Mouse (Mus musculus): Measurements from ENCODE around the gene Npas4. TPM values are rescaled to one million over a fixed set of nuclear protein-coding genes. Genes with fewer than 3 reads are reported as not detected.

The Npas4 gene
- 0.07 and 0.20 TPM in 2 replicates for polyA plus RNA-seq (2016; fragmentation: Nextera tagmentation; extraction: Ambion mirVana)

GRCm38 (mm10) chr19:4990256-4990625 is at the start of gene Npas4:
Npas4 (minus strand) TSS chr19:4990316.
- Histone ChIP-seq H3K4me3 (peak within 1 kb of the TSS; percentile 46), H3K36me3 (no peaks in the 10 kb centered on the region), H3K27me3 (peaks cover 98% of the 10 kb centered on the region), H3K4me1 (peaks cover 16% of the 10 kb centered on the region; the same call in 1 of the 2 replicates), H3K4me2 (replicated peaks) (peak within 1 kb of the TSS; percentile 57), H3K9ac (replicated peaks) (peak within 1 kb of the TSS; percentile 51), H3K27ac (replicated peaks) (no peak within 1 kb of the TSS), H3K9me3 (no peaks in the 10 kb centered on the region)
- 0 out of 2 replicates have a peak, but pooled peaks have one; percentile 38 for ATAC-seq (ENCODE audit: low FRiP score, low read depth)
- 16% methylated on average over 4 of the region's 4 CpGs for WGBS

GRCm38 (mm10) chr19:5039301-5040114 is 49.4 kb upstream of the Npas4 start:
- Histone ChIP-seq H3K4me2 (replicated peaks) (peak overlapping the region; percentile 100), H3K36me3 (peaks cover 16% of the 10 kb centered on the region; the same call in 1 of the 2 replicates), H3K9ac (replicated peaks) (peak overlapping the region; percentile 88), H3K4me3 (peak overlapping the region; percentile 85), H3K27ac (replicated peaks) (peak overlapping the region; percentile 85), H3K9me3 (no peaks in the 10 kb centered on the region), H3K4me1 (peaks cover 38% of the 10 kb centered on the region), H3K27me3 (peaks cover 7% of the 10 kb centered on the region; the same call in 1 of the 2 replicates)
- 0 out of 2 replicates have a peak, but pooled peaks have one; percentile 32 for ATAC-seq (ENCODE audit: low FRiP score, low read depth)
- WGBS: 9% methylated on average over 41 of the region's 41 CpGs

GRCm38 (mm10) chr19:5038709-5039156 is 48.6 kb upstream of the Npas4 start, which contains the start of the genes B4gat1 and AC124502.3:
B4gat1 (plus strand) TSS chr19:5038826.
AC124502.3 (plus strand) TSS chr19:5038891.
- Histone ChIP-seq H3K9me3 (no peaks in the 10 kb centered on the region), H3K27ac (replicated peaks) (peak within 1 kb of the TSS; percentile 85), H3K4me3 (peak within 1 kb of the TSS; percentile 85), H3K4me1 (peaks cover 38% of the 10 kb centered on the region), H3K36me3 (peaks cover 11% of the 10 kb centered on the region; the same call in 1 of the 2 replicates), H3K9ac (replicated peaks) (peak within 1 kb of the TSS; percentile 88), H3K4me2 (replicated peaks) (peak within 1 kb of the TSS; percentile 100), H3K27me3 (peaks cover 7% of the 10 kb centered on the region; the same call in 1 of the 2 replicates)
- WGBS: under 1% methylated on average over 43 of the region's 44 CpGs
- peak; percentile 89 for ATAC-seq (ENCODE audit: low FRiP score, low read depth)

GRCm38 (mm10) chr19:5037678-5038571 is 47.8 kb upstream of the Npas4 start:
- H3K4me2 ChIP-seq (replicated peaks): peak overlapping the region; percentile 100
- ATAC-seq (ENCODE audit: low FRiP score, low read depth): peak; percentile 32
- peaks cover 7% of the 10 kb centered on the region; the same call in 1 of the 2 replicates for H3K27me3 ChIP-seq
- no peaks in the 10 kb centered on the region for H3K9me3 ChIP-seq
- peak overlapping the region; percentile 88 for H3K9ac ChIP-seq (replicated peaks)
- H3K4me3 ChIP-seq: peak overlapping the region; percentile 85
- H3K27ac ChIP-seq (replicated peaks): peak overlapping the region; percentile 85
- H3K36me3 ChIP-seq: 0 out of 2 replicates have a peak, but pooled peaks cover 5% of the 10 kb centered on the region
- H3K4me1 ChIP-seq: peaks cover 38% of the 10 kb centered on the region
- 8% methylated on average over 32 of the region's 32 CpGs for WGBS

- peaks cover 7% of the 10 kb centered on the region; the same call in 1 of the 2 replicates for H3K27me3 ChIP-seq
- ATAC-seq (ENCODE audit: low FRiP score, low read depth): no peak
- WGBS: 82% methylated on average over 4 of the region's 4 CpGs
- no peak overlapping the region for H3K4me2 ChIP-seq (replicated peaks)
- no peaks in the 10 kb centered on the region for H3K9me3 ChIP-seq
- H3K36me3 ChIP-seq: peaks cover 4% of the 10 kb centered on the region; the same call in 1 of the 2 replicates
- peaks cover 30% of the 10 kb centered on the region for H3K4me1 ChIP-seq
- no peak overlapping the region for H3K9ac ChIP-seq (replicated peaks)
- no peak overlapping the region for H3K4me3 ChIP-seq
- no peak overlapping the region for H3K27ac ChIP-seq (replicated peaks)
Observed at GRCm38 (mm10) chr19:5036577-5036976, 46.5 kb upstream of the Npas4 start.

- WGBS: 85% methylated on average over 3 of the region's 3 CpGs
- Histone ChIP-seq H3K4me2 (replicated peaks) (no peak overlapping the region), H3K4me3 (no peak overlapping the region), H3K9ac (replicated peaks) (no peak overlapping the region), H3K4me1 (peaks cover 4% of the 10 kb centered on the region; the same call in 1 of the 2 replicates), H3K27ac (replicated peaks) (no peak overlapping the region), H3K36me3 (peaks cover 38% of the 10 kb centered on the region), H3K9me3 (no peaks in the 10 kb centered on the region), H3K27me3 (no peaks in the 10 kb centered on the region)
- ATAC-seq (ENCODE audit: low FRiP score, low read depth): no peak
Observed at GRCm38 (mm10) chr19:5032686-5033085, 42.6 kb upstream of the Npas4 start.

- no peak for ATAC-seq (ENCODE audit: low FRiP score, low read depth)
- Histone ChIP-seq H3K4me1 (peaks cover 5% of the 10 kb centered on the region; the same call in 1 of the 2 replicates), H3K36me3 (peaks cover 40% of the 10 kb centered on the region), H3K27me3 (no peaks in the 10 kb centered on the region), H3K4me2 (replicated peaks) (no peak overlapping the region), H3K9me3 (no peaks in the 10 kb centered on the region), H3K27ac (replicated peaks) (no peak overlapping the region), H3K9ac (replicated peaks) (no peak overlapping the region; the same call in 1 of the 2 replicates), H3K4me3 (no peak overlapping the region)
- WGBS: 88% methylated on average over 8 of the region's 8 CpGs
Observed at GRCm38 (mm10) chr19:5026111-5026510, 36.0 kb upstream of the Npas4 start.

- Histone ChIP-seq H3K9me3 (no peaks in the 10 kb centered on the region), H3K4me3 (peak within 1 kb of the TSS; percentile 67), H3K36me3 (peaks cover 20% of the 10 kb centered on the region), H3K27me3 (no peaks in the 10 kb centered on the region), H3K27ac (replicated peaks) (peak within 1 kb of the TSS; percentile 82), H3K4me2 (replicated peaks) (peak within 1 kb of the TSS; percentile 94), H3K9ac (replicated peaks) (peak within 1 kb of the TSS; percentile 71), H3K4me1 (peaks cover 5% of the 10 kb centered on the region; the same call in 1 of the 2 replicates)
- peak; percentile 97 for ATAC-seq (ENCODE audit: low FRiP score, low read depth)
- under 1% methylated on average over 62 of the region's 62 CpGs for WGBS
Observed at GRCm38 (mm10) chr19:5023621-5024479, 33.7 kb upstream of the Npas4 start, which contains the start of gene Slc29a2. Slc29a2 (plus strand) TSS chr19:5023860.

- Histone ChIP-seq H3K9me3 (no peaks in the 10 kb centered on the region), H3K9ac (replicated peaks) (no peak overlapping the region), H3K27ac (replicated peaks) (no peak overlapping the region), H3K4me1 (peaks cover 5% of the 10 kb centered on the region; the same call in 1 of the 2 replicates), H3K4me2 (replicated peaks) (no peak overlapping the region), H3K4me3 (no peak overlapping the region), H3K36me3 (no peaks in the 10 kb centered on the region), H3K27me3 (no peaks in the 10 kb centered on the region)
- ATAC-seq (ENCODE audit: low FRiP score, low read depth): no peak
- 84% methylated on average over 2 of the region's 2 CpGs for WGBS
Observed at GRCm38 (mm10) chr19:5021416-5021815, 31.3 kb upstream of the Npas4 start.

GRCm38 (mm10) chr19:5018191-5018590 is 28.1 kb upstream of the Npas4 start:
- Histone ChIP-seq H3K4me1 (no peaks in the 10 kb centered on the region), H3K9ac (replicated peaks) (no peak overlapping the region), H3K4me2 (replicated peaks) (no peak overlapping the region), H3K27me3 (peaks cover 3% of the 10 kb centered on the region), H3K27ac (replicated peaks) (no peak overlapping the region), H3K9me3 (no peaks in the 10 kb centered on the region), H3K4me3 (no peak overlapping the region), H3K36me3 (no peaks in the 10 kb centered on the region)
- ATAC-seq (ENCODE audit: low FRiP score, low read depth): no peak
- WGBS: 84% methylated on average over 3 of the region's 3 CpGs
